Mouse (Mus musculus) layer of hippocampus, postnatal 14 days (tissue): ENCODE measurements around the gene Gm773. TPM values are rescaled to one million over a fixed set of nuclear protein-coding genes. Genes with fewer than 3 reads are reported as not detected.
"Not testable (repeated sequence)": the region's sequence is repeated elsewhere in the genome, so short reads cannot be mapped to it uniquely, and the experiment has no call there.

Experiments
- DNase-seq, 2 experiments: peaks; one replicate each; pipeline ENCODE4 v3.0.0; 2021 to 2022; ENCODE audit warnings: low spot score in 2 of 2, mixed read lengths in 1 of 2
- long read RNA-seq, 2 experiments: library from polyadenylated mRNA; stranded (forward); transcript quantifications; one replicate each; pipeline ENCODE4 v2.0.0; 2021
- total RNA-seq, 2 experiments: library from RNA; stranded (reverse); gene quantifications; 2 replicates each; pipeline ENCODE4 v1.2.3; 2021

The Gm773 gene
- not detected for total RNA-seq
- long read RNA-seq, experiment 1, result 0 reads
- long read RNA-seq, experiment 2, result 0 reads

DNA sequence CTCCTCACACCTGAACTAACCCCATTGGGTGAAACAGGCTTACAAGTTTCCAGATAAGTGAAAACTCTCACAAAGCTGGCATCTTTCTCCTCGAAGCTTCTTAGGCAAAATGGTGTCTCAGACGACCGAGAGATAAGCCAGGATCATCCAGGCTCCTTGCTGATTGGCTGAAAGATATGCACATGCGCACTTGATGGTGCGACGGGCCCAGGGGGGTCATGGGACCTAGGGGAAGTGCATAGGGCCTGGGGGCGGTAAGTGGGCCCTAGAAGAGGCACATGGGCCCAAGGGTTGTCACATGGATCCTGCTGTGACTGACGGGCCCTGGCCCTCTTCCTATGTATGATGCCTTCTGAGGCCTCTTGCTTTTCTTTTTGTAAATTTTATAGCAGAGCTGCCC lies at the start of gene Gm773:
Gm773 (minus strand) TSS at position 111 of the 400 bp plus-strand sequence.
- no peak for DNase-seq

DNA sequence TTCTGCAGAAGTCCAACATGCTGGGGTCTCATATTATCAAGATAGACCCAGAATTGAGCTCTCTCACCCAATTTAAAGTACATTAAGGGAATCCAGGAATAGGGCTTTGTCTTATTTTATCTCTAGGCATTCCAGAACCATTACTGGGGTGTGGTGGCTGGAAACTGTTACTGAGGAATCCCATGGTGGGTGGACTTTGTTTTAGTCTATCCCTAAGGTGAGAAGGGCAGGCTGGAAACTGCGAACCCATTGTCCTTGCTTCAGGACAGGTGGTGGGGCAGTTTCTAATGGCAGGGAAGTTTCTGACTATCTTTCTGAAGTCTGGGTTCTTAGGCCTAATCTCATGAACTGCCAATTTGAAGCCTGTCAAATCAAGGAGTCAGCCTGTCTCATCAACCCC lies 26.2 kb downstream of the Gm773 start:
- not testable (repeated sequence) for DNase-seq

DNA sequence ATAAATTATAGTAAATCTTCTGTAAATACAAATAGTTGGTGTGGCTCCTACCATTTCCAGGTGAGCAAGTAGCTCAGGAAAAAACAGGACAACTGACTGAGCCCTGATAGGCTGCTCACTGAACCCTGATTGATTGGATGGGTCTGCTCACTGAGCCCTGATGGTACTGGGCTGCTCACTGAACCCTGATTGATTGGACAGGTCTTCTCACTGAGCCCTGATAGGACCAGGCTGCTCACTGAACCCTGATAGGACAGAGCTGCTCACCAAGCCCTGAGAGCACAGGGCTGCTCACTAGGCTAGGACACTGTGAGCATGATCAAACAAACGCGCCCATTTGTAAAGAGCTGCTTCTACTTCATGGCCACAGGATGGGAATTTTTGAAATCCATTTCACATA lies 61.3 kb downstream of the Gm773 start:
- DNase-seq, result no peak

Other genes starting within 250 kb of the Gm773 start
- under 1 TPM in 1 of 2 experiments, not detected in 1; 0.53 TPM for gene 3830403N18Rik, start 76.3 kb downstream of the Gm773 start, total RNA-seq
- gene Zfp449, start 133.5 kb upstream of the Gm773 start, total RNA-seq, result 1 to 10 TPM; 3.7 to 4.0 TPM
- 10 to 100 TPM; 30.4 to 35.7 TPM for gene Smim10l2a, start 161.7 kb upstream of the Gm773 start, total RNA-seq
- gene Gm2174, start 235.1 kb upstream of the Gm773 start, total RNA-seq, result not detected
- gene Ints6l, start 242.0 kb upstream of the Gm773 start, total RNA-seq, result 10 to 100 TPM; 30.6 to 40.6 TPM